Mouse (Mus musculus) v-Abl transformed pro-B cells (cell line): ENCODE measurements around the gene Ostn.

Source experiments
- in situ Hi-C, 2 experiments: fragments of 400-800 bp; cut with MboI; formaldehyde crosslinking; loops; one replicate each; pipeline ENCODE4 v1.15.1; 2025; ENCODE audit not compliant: unreplicated experiment in 2 of 2

Gene Ostn

DNA sequence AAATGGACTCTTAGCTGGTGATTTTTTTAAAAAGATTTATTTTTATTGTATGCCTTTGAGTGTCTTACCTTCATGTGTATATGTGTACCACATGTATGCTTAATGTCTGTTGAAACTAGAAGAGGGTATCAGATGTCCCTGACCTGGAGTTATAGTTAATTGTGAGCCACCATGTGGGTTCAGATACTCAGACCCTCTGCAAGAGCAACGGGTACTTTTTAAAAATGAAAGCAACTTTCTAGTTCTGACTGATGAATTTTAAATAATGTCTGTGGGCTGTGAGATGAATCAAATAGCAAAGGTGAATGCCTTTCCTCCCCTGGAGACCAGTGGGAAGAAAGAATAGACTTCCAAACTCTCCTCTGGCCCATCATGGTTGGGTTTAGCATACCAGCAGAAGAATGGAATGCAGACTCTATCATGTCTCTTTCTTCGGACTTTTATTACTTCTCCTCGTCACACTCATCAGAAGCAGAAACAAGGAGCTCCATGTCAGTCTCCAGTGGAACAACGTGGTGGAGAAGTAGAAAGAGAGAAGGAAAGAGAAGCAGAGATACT is 79.6 kb downstream of the Ostn start:
- in situ Hi-C loops, result no loop called here

DNA sequence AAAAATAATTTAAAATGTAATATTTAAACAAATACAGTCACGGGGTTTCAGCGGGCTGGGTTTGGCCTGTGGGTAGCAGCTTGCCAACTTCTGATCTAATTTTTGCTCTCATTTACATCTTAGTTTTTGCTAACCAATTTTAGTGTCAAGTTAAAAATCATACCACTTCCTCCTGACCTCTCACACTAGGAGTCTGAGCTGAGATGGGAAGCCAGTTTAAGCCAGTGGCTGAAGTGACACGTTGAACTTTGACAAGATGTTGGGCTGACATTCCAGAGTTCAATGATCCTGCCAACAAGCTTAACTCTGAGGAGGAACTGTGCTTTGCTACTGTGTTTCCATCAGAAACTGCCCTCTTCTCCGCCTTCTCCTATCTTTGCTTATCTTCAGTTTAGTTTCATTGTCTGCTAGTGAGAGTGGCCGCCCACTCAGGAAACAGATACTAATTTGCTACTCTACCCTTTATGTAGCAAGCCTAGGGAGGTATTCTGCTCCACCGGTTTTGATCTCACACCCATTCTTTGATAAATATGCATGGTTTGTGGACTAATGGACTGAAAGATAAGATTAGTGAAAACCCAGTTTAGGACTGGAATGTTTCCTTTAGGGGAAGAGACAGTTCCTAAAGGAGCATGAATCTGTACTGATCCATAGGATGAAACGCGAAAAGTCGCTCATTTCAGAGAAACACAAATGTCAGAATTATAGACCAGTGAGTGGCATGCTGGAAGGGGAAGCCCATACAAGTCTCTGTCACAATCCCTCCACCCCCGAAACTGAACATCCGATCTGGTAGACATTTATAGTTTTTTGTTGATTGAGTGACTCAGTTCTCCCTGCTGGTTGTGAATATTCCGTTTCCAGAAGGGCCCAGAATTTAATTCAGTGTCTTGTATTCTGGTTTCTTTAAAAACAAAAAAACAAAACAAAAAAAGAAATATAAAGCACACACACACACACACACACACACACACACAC is 80.6 kb downstream of the Ostn start:
- in situ Hi-C loops, result no loop called here

DNA sequence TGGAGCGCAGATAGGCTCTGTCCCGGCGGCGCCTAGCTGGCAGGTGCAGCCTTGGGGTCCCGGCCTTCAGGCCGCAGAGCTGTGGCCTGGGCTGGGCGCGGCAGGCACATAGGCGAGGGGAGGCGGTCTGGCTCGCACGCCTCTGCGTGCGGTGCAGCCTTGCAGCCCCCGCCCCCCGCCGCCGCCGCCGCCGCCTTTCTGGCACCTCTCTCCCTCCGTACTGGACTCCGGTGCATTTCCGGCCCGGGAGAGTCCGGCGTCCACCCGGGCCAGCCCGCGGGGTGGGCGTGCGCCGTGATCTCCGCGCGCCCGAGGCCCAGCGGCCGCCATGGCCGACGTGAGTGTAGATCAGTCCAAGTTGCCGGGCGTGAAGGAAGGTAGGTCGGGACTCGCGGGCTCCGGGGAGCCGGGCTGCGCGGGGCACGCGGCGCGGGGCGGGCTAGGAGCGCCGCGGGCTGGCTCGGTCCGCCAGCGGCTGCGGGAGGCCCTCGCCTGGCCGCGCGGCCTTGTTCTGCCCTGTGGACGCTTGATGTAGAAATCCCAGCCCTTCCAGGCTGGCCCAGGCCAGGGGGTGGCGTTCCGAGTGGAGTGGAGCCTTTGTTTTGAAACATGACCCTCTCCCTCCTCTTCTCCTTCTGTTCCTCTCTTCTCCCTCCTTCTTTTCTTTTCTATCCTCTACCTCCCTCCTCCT is 81.6 kb downstream of the Ostn start, which contains the start of gene Ccdc50:
Ccdc50 (plus strand) TSS at position 109 of the 691 bp plus-strand sequence.
- in situ Hi-C loops, result no loop called here

DNA sequence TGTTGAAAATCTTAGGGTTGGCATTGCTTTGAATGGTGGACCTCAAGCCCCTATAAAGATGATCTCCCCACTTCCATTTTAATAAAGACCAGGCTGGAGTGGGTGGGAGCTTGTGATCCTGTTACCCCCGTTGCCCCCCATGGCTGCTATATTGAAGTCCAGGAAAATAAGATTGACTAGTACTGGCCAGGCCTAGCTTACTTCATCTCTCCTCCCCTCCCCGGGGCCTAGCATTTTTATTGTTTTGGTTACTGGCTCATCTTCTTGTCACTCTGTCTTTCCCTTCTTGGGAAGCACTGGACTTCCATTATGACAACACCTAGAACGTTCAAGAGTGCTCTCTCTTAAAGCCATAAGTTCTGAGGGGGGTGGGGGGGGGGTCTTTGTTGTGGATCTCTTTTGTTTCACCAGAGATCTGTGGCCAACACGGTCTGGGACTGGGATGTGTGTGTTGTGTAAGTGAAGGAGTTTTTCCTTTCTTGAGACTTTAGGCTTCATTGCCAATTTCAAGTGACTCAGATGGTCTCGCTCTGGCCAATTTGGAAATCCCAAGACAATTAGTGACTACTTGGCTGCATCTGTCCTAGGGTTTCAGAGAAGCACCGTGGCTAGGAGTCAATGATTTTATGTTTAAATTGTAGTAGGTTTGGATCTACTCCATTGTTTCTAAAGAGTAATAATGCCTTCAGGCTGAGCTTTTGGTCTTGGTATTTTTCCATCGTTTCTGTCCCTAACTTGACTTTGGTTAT is 82.4 kb downstream of the Ostn start:
- in situ Hi-C loops, result no loop called here

DNA sequence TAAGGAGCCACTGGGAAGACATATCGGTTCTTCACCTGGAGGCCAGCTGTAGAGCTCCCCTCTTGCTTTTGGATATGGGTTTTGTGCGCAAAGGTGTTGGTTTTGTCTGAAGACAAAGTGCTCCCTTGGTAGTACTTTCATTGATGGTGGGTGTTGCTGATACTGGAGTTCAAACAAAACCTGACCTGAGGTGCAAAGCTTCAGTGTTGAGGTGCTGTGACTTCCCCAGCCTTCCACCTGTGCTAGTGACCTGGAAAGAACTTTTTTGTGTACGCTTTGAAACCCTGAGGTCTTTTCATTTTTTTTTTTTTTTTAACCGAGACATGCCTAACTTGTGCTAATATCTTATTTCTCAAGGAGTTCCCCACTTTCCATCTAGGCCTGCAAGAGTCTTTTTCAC is 83.0 kb downstream of the Ostn start:
- in situ Hi-C loops, result no loop called here

DNA sequence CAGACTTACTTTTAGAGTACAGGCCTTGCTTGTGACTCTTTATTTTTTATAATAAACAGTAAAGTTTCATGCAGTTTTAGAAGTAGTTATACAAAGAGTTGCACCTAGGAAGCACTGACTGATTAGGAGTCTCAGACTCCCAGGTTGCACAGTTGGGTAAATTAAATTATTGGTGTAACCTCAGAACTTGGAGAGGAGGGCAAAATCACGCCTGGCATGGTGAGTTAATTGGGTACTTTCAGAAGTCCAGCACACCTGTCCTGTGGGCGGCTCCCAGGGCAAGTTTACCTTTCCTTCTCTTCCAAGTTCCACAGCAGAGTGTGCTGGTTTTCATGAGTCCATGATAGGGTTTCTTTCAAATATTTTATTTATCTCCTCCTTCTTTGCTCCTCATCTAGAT is 84.6 kb downstream of the Ostn start:
- in situ Hi-C loops, result no loop called here

DNA sequence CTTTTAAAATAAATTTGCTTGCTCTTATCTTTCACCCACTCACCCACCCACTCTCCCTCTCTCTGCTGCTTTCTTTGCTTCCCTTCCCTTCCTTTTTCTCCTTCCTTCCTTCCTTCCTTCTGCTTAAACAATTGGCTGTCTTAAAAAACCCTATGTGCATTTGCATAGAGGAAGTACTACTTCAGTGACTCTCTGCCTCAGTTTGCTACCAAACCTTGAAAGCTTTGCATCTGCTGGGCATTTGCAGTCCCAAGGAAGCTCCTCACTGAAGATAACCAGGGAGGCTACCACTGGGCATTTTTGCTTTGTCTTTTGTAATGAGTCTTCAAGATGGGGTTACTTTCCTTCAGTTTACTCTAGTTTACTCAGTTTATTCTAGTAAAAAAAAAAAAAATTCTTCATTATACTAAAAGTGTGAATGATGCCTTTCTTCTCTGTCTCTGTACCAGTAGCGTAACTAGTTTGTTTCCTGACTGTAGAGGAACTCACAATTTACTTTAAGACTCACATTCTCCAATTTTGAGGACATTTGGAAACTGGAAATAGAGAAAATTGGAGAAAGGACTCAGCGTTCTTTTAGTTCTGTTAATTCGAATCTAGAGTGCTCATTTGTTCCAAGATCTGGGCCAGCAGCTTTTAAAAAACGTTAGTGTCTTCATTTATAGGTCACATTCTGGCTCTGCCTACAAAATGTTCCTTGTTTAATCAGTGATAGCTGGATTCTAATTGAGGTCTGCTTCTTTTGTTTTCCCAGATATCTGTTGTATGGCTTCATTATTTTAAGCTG is 88.2 kb downstream of the Ostn start:
- in situ Hi-C loops, result no loop called here

DNA sequence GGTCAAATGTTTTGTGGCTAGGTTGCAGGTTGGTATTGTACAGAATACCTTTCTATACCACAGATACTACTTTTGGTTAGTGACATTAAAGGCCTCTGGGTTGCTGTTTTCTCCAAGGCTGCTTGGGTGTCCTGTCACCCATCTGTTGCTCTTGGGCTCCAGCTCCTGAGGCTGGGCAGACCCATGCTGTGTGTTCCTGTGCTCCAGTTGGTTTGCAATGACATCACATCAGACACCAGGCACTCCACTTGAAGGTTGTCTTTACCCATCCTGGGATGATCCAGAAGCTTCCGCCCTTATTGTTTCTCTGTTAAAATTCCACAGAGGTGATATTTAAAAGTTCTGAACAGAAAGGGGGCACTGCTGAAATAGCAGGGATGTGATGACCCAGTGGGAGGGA is 89.7 kb downstream of the Ostn start:
- in situ Hi-C loops, result no loop called here

DNA sequence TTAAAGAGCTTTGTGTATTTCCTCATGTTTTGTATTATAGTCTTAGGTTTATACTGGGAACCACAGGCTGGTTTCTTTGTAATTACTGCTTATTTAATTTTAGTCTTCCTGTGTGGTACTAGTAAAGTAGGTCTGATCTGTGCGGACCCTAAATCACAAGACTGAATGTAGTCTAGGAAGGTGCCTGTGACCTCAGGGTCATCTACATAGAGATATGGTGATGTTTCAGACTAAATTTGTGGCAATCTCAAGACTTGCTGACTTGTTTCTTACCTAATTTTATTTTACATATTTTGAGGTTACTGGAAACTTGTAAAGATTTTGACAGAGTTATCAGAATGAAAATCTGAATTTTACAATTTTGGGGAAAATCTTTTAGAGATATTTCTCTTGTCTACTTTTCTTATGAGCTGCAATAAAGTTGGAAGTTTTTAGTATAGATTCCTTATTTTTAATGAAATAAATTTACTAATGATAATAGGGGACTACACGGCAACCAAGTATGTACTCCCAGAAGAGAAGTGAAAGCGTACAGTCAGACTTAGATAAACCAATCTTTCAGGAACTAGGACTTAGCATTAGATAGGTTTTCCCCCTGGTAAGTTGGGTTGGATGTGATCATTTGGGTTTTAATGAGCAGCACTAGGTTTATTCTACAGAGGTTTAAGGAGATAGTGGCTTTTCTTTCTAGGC is 91.9 kb downstream of the Ostn start:
- in situ Hi-C loops, result no loop called here

DNA sequence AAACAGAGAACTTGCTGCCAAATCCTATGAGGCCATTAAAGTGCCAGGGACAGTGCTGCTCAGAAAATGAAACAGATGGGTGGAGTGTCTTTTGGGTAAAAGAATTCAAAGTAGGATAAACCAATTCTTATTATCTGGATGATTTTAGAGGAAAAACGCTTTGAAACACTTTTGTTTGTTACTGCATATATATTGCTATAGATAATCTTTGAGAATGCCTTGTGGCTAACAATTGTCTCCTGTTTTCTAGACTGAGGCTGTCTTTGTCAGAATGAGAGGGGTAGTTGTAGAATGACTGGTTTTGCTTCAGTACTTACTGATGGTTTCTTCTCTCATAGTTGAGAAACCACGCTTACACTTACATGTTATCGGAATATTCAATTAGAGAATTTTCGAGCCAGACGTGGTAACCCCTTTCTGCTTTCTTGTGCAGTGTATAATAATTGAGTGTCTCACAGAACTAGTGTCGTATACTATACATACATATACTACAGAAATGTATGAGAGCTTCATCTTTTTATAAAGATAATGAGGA is 92.5 kb downstream of the Ostn start:
- in situ Hi-C loops, result no loop called here
